10 mouse cellular contexts compared by ENCODE assay signal in the genomic region with DNA sequence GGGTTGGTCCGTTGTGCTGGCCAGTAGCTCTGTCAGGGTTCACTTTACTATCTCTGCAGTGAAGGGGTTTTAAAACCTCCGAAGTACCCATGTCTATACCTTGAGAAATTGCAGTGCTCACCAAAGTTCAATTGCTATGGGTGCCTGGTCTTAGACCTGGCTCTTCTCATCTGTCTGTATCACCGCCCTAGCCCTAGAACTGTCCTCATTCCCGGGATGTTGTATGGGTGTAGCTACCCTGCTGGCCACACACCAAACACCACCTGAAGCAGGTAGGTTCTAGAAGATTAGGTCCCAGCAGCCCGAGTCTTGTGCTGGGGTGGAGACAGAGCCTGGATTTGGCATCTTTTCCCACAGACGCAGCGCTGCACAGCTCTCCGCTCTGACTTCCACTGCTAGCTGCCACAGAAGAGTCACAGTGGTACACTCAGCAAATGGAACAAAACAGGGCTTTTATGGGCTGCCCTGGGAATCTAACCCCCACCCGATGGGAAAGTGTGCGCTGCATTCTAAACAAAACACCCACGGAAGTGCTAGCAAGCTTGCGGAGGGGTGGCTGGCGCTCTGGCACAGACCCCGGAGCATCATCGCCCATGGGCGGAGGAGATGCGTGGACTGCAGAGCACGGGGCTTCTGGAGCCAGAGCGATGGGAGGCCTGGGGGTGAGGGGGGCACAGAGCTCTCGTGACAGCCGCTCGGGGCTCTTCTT. TPM values are rescaled to one million over a fixed set of nuclear protein-coding genes. Genes with fewer than 3 reads are reported as not detected.
A peak's percentile ranks its signal among the peaks of the same experiment; 100 is the strongest.
DNase-seq lines count a peak whose midpoint lies in the region; ATAC-seq lines count a peak whose summit lies in the region.
"Had no signal": no experiment of that assay in that cellular context is flagged by ENCODE, and none has a peak within 500 bp of the region (broad histone marks: within the 10 kb centered on the region; RNA-seq: fewer than 3 reads in every experiment).

No protein-coding gene starts in this region.

- H3K9ac ChIP-seq in heart, embryonic 11.5 days (ENCODE audit: low read depth, low read length): no peak overlapping the region
- H3K9ac ChIP-seq in hindbrain, embryonic 16.5 days (ENCODE audit: low read depth, low read length): no peak overlapping the region
- H3K9ac ChIP-seq: lung, embryonic 15.5 days had no signal

- H3K27ac ChIP-seq in heart, embryonic 10.5 days: no peak overlapping the region
- H3K27ac ChIP-seq in heart, embryonic 11.5 days (ENCODE audit: low read depth, low read length): no peak overlapping the region
- 0 out of 2 replicates have a peak overlapping the region, but pooled peaks have one; percentile 3 for H3K27ac ChIP-seq in hindbrain, embryonic 16.5 days (ENCODE audit: low read depth, low read length)
- H3K27ac ChIP-seq: lung, embryonic 15.5 days had no signal

- 81% methylated on average over 22 of the region's 22 CpGs for WGBS in heart, embryonic 10.5 days
- WGBS in heart, embryonic 11.5 days (ENCODE audit: insufficient replicate concordance): 81% methylated on average over 22 of the region's 22 CpGs
- 62% methylated on average over 22 of the region's 22 CpGs for WGBS in hindbrain, embryonic 16.5 days

- H3K36me3 ChIP-seq in heart, embryonic 10.5 days: no peaks in the 10 kb centered on the region
- no peaks in the 10 kb centered on the region for H3K36me3 ChIP-seq in heart, embryonic 11.5 days (ENCODE audit: control insufficient read depth, insufficient read depth, low read length)
- H3K36me3 ChIP-seq in hindbrain, embryonic 16.5 days (ENCODE audit: control insufficient read depth, insufficient read depth, low read length): no peaks in the 10 kb centered on the region
- H3K36me3 ChIP-seq: lung, embryonic 15.5 days had no signal

- no peak overlapping the region for H3K4me3 ChIP-seq in heart, embryonic 10.5 days
- no peak overlapping the region for H3K4me3 ChIP-seq in heart, embryonic 11.5 days (ENCODE audit: low read depth, low read length)
- no peak overlapping the region for H3K4me3 ChIP-seq in hindbrain, embryonic 16.5 days (ENCODE audit: low read length)
- H3K4me3 ChIP-seq: erythroblast, embryonic 14.5 days; lung, embryonic 15.5 days had no signal

- peaks cover 3% of the 10 kb centered on the region; the same call in 1 of the 2 replicates for H3K27me3 ChIP-seq in heart, embryonic 10.5 days (ENCODE audit: insufficient read depth, poor library complexity, severe bottlenecking)
- no peaks in the 10 kb centered on the region for H3K27me3 ChIP-seq in heart, embryonic 11.5 days (ENCODE audit: control insufficient read depth, insufficient read depth, low read length)
- no peaks in the 10 kb centered on the region for H3K27me3 ChIP-seq in hindbrain, embryonic 16.5 days (replicated peaks; ENCODE audit: control insufficient read depth, insufficient read depth, low read length)
- H3K27me3 ChIP-seq: lung, embryonic 15.5 days had no signal

- intact Hi-C loops in left cerebral cortex, postnatal 4 days (cut with DNase I): no loop called here

- ATAC-seq in heart, embryonic 11.5 days (replicated peaks; ENCODE audit: insufficient number of reproducible peaks, low FRiP score, low TSS enrichment): no peak
- peak; percentile 87 for ATAC-seq in hindbrain, embryonic 16.5 days
- no peak for ATAC-seq in megakaryocyte progenitor cell, adult 5-6 weeks (replicated peaks; ENCODE audit: poor library complexity)

- DNase-seq in heart, embryonic 10.5 days (ENCODE audit: low spot score): peak; percentile 61
- DNase-seq in left cerebral cortex, postnatal 4 days: peak; percentile 38
- DNase-seq in right cerebral cortex, postnatal 4 days: peak; percentile 31
- DNase-seq in lung, postnatal 25 days (ENCODE audit: low spot score): no peak
- no peak for DNase-seq in adrenal gland, postnatal 4 days (ENCODE audit: low spot score in 2 of 2)

- no peak overlapping the region for H3K4me2 ChIP-seq in heart, embryonic 11.5 days
- peak overlapping the region; percentile 30 for H3K4me2 ChIP-seq in hindbrain, embryonic 16.5 days (ENCODE audit: low read length)
- H3K4me2 ChIP-seq: lung, embryonic 15.5 days had no signal

- H3K4me1 ChIP-seq in heart, embryonic 10.5 days: peaks cover 16% of the 10 kb centered on the region
- H3K4me1 ChIP-seq in heart, embryonic 11.5 days (ENCODE audit: control insufficient read depth, insufficient read depth, low read length): peaks cover 11% of the 10 kb centered on the region
- H3K4me1 ChIP-seq in hindbrain, embryonic 16.5 days (ENCODE audit: control insufficient read depth, insufficient read depth, low read depth, low read length): no peaks in the 10 kb centered on the region; the same call in 1 of the 2 replicates
- H3K4me1 ChIP-seq: lung, embryonic 15.5 days had no signal

- H3K9me3 ChIP-seq in heart, embryonic 10.5 days: no peaks in the 10 kb centered on the region
- no peaks in the 10 kb centered on the region for H3K9me3 ChIP-seq in heart, embryonic 11.5 days (replicated peaks; ENCODE audit: control insufficient read depth, low read length)
- H3K9me3 ChIP-seq in hindbrain, embryonic 16.5 days (ENCODE audit: control insufficient read depth, low read length): no peaks in the 10 kb centered on the region
- H3K9me3 ChIP-seq: lung, embryonic 15.5 days had no signal

RNA-seq across cellular contexts. Expression of gene Abcg1, which starts 21.2 kb away (rescaled TPM):
- polyA plus RNA-seq in heart, embryonic 10.5 days (2016; fragmentation: Nextera tagmentation; extraction: Ambion mirVana): 4.9 and 6.0 TPM in 2 replicates
- 4.6 and 6.4 TPM in 2 replicates for polyA plus RNA-seq in heart, embryonic 11.5 days (2014; fragmentation: Nextera tagmentation; extraction: Ambion mirVana)
- polyA plus RNA-seq in hindbrain, embryonic 16.5 days (2015; fragmentation: Nextera tagmentation; extraction: Ambion mirVana): 20.2 and 20.9 TPM in 2 replicates
- 10 to 100 TPM; 18.5 to 20.0 TPM for total RNA-seq in left cerebral cortex, postnatal 4 days (2021)
- total RNA-seq in megakaryocyte progenitor cell, adult 5-6 weeks (2015): 6.2 and 8.3 TPM in 2 replicates
- 10.6 and 11.3 TPM in 2 replicates for total RNA-seq in megakaryocyte progenitor cell, adult 5-6 weeks (2017)
- total RNA-seq in adrenal gland, postnatal 4 days (2021): 10 to 100 TPM; 15.4 to 17.2 TPM

Comparison
In these comparisons a context has a peak if more than half of its experiments do, and no peak if none do; other contexts are left out.
1. DNase-seq: peak in heart, embryonic 10.5 days (single experiment), left cerebral cortex, postnatal 4 days (single experiment) and right cerebral cortex, postnatal 4 days (single experiment); none in lung, postnatal 25 days (single experiment) and adrenal gland, postnatal 4 days (0 of 2).